Mouse (Mus musculus) kidney, adult 18-20 months (tissue): Measurements from ENCODE around the gene Tnks2.

Source experiments
- DNase-seq: peaks from one replicate; pipeline ENCODE4 v3.0.0; 2021

The Tnks2 gene

GRCm38 (mm10) chr19:36897778-36898177 lies 63.7 kb downstream of the Tnks2 start:
- peak; percentile 18 for DNase-seq

- no peak for DNase-seq
Observed at GRCm38 (mm10) chr19:36903377-36903776, 69.3 kb downstream of the Tnks2 start.

GRCm38 (mm10) chr19:36904211-36905007 lies 70.4 kb downstream of the Tnks2 start:
- DNase-seq: peak; percentile 27

GRCm38 (mm10) chr19:36909150-36909549 lies 75.1 kb downstream of the Tnks2 start:
- DNase-seq: no peak

GRCm38 (mm10) chr19:36909676-36910292 lies 75.8 kb downstream of the Tnks2 start:
- peak; percentile 69 for DNase-seq

GRCm38 (mm10) chr19:36910424-36911045 lies 76.5 kb downstream of the Tnks2 start:
- DNase-seq: no peak

GRCm38 (mm10) chr19:36913064-36913463 lies 79.0 kb downstream of the Tnks2 start:
- no peak for DNase-seq

- DNase-seq: no peak
Observed at GRCm38 (mm10) chr19:36916206-36916605, 82.2 kb downstream of the Tnks2 start.

GRCm38 (mm10) chr19:36916876-36917389 lies 82.9 kb downstream of the Tnks2 start:
- DNase-seq: no peak

- DNase-seq: peak; percentile 82
Observed at GRCm38 (mm10) chr19:36918441-36919301, 84.6 kb downstream of the Tnks2 start.

- DNase-seq: no peak
Observed at GRCm38 (mm10) chr19:36919466-36919865, 85.4 kb downstream of the Tnks2 start, which contains the start of gene Fgfbp3. Fgfbp3 (minus strand) TSS chr19:36919615.

GRCm38 (mm10) chr19:36922015-36922414 lies 88.0 kb downstream of the Tnks2 start:
- no peak for DNase-seq

GRCm38 (mm10) chr19:36922936-36923335 lies 88.9 kb downstream of the Tnks2 start:
- DNase-seq: no peak

GRCm38 (mm10) chr19:36925671-36926552 lies 91.9 kb downstream of the Tnks2 start, which contains the start of gene Btaf1:
Btaf1 (plus strand) TSS chr19:36926079.
- peak; percentile 87 for DNase-seq

- no peak for DNase-seq
Observed at GRCm38 (mm10) chr19:36926553-36927236, 92.7 kb downstream of the Tnks2 start.

- no peak for DNase-seq
Observed at GRCm38 (mm10) chr19:36927800-36928361, 93.8 kb downstream of the Tnks2 start.

GRCm38 (mm10) chr19:36929816-36930215 lies 95.8 kb downstream of the Tnks2 start:
- DNase-seq: no peak

- no peak for DNase-seq
Observed at GRCm38 (mm10) chr19:36932097-36932496, 98.1 kb downstream of the Tnks2 start.

GRCm38 (mm10) chr19:36932613-36933012 lies 98.6 kb downstream of the Tnks2 start:
- DNase-seq: no peak

GRCm38 (mm10) chr19:36936285-36936684 lies 102.3 kb downstream of the Tnks2 start:
- no peak for DNase-seq
